Mouse (Mus musculus): ENCODE data around the gene Padi1. TPM values are rescaled to one million over a fixed set of nuclear protein-coding genes. Genes with fewer than 3 reads are reported as not detected.
A peak's percentile ranks its signal among the peaks of the same experiment; 100 is the strongest.

The Padi1 gene
- polyA plus RNA-seq, 1 experiment from 2014 or later = 0.21 TPM

GRCm38 (mm10) chr4:140860125-140860766 lies 14.7 kb upstream of the Padi1 start:
- no peak overlapping the region for H3K27ac ChIP-seq
- H3K9ac ChIP-seq = no peak overlapping the region
- H3K9me3 ChIP-seq (replicated peaks) = no peaks in the 10 kb centered on the region
- no peaks in the 10 kb centered on the region for H3K36me3 ChIP-seq
- 51% methylated on average over 7 of the region's 7 CpGs for WGBS
- H3K4me1 ChIP-seq = peaks cover 19% of the 10 kb centered on the region
- ATAC-seq (replicated peaks; ENCODE audit: low FRiP score) = peak; percentile 44
- no peaks in the 10 kb centered on the region for H3K27me3 ChIP-seq
- no peak overlapping the region for H3K4me3 ChIP-seq (replicated peaks)
- no peak overlapping the region for H3K4me2 ChIP-seq

- Histone ChIP-seq H3K4me2 (no peak overlapping the region), H3K4me3 (replicated peaks) (no peak overlapping the region), H3K27me3 (no peaks in the 10 kb centered on the region), H3K4me1 (peaks cover 19% of the 10 kb centered on the region), H3K9me3 (replicated peaks) (no peaks in the 10 kb centered on the region), H3K27ac (no peak overlapping the region), H3K9ac (no peak overlapping the region), H3K36me3 (no peaks in the 10 kb centered on the region)
- ATAC-seq (replicated peaks; ENCODE audit: low FRiP score) = no peak
- WGBS = 58% methylated on average over 11 of the region's 11 CpGs
Measured at GRCm38 (mm10) chr4:140859291-140859690, 13.7 kb upstream of the Padi1 start.

- 81% methylated on average over 7 of the region's 7 CpGs for WGBS
- Histone ChIP-seq H3K4me2 (no peak overlapping the region), H3K4me1 (peaks cover 19% of the 10 kb centered on the region), H3K9me3 (replicated peaks) (no peaks in the 10 kb centered on the region), H3K36me3 (no peaks in the 10 kb centered on the region), H3K9ac (no peak overlapping the region), H3K4me3 (replicated peaks) (no peak overlapping the region), H3K27ac (no peak overlapping the region), H3K27me3 (no peaks in the 10 kb centered on the region)
- no peak for ATAC-seq (replicated peaks; ENCODE audit: low FRiP score)
Measured at GRCm38 (mm10) chr4:140857813-140858212, 12.2 kb upstream of the Padi1 start.

GRCm38 (mm10) chr4:140857041-140857440 lies 11.5 kb upstream of the Padi1 start:
- Histone ChIP-seq H3K4me3 (replicated peaks) (no peak overlapping the region), H3K27ac (no peak overlapping the region), H3K36me3 (no peaks in the 10 kb centered on the region), H3K27me3 (no peaks in the 10 kb centered on the region), H3K4me1 (peaks cover 19% of the 10 kb centered on the region), H3K9ac (no peak overlapping the region), H3K4me2 (no peak overlapping the region), H3K9me3 (replicated peaks) (no peaks in the 10 kb centered on the region)
- 76% methylated on average over 5 of the region's 5 CpGs for WGBS
- no peak for ATAC-seq (replicated peaks; ENCODE audit: low FRiP score)

GRCm38 (mm10) chr4:140855151-140855550 lies 9.6 kb upstream of the Padi1 start:
- no peak overlapping the region for H3K4me3 ChIP-seq (replicated peaks)
- H3K9me3 ChIP-seq (replicated peaks) = no peaks in the 10 kb centered on the region
- peaks cover 19% of the 10 kb centered on the region for H3K4me1 ChIP-seq
- H3K27ac ChIP-seq = no peak overlapping the region
- H3K9ac ChIP-seq = no peak overlapping the region
- H3K4me2 ChIP-seq = no peak overlapping the region
- 86% methylated on average over 10 of the region's 10 CpGs for WGBS
- no peaks in the 10 kb centered on the region for H3K27me3 ChIP-seq
- H3K36me3 ChIP-seq = no peaks in the 10 kb centered on the region
- ATAC-seq (replicated peaks; ENCODE audit: low FRiP score) = peak; percentile 78

- H3K4me1 ChIP-seq = peaks cover 13% of the 10 kb centered on the region
- no peak overlapping the region for H3K27ac ChIP-seq
- no peaks in the 10 kb centered on the region for H3K36me3 ChIP-seq
- no peaks in the 10 kb centered on the region for H3K27me3 ChIP-seq
- no peaks in the 10 kb centered on the region for H3K9me3 ChIP-seq (replicated peaks)
- ATAC-seq (replicated peaks; ENCODE audit: low FRiP score) = peak; percentile 49
- H3K9ac ChIP-seq = no peak overlapping the region
- H3K4me2 ChIP-seq = no peak overlapping the region
- no peak overlapping the region for H3K4me3 ChIP-seq (replicated peaks)
- 57% methylated on average over 10 of the region's 10 CpGs for WGBS
Measured at GRCm38 (mm10) chr4:140854455-140854864, 8.9 kb upstream of the Padi1 start.

- no peaks in the 10 kb centered on the region for H3K9me3 ChIP-seq (replicated peaks)
- WGBS = 72% methylated on average over 8 of the region's 8 CpGs
- peaks cover 5% of the 10 kb centered on the region for H3K4me1 ChIP-seq
- H3K27me3 ChIP-seq = no peaks in the 10 kb centered on the region
- H3K4me3 ChIP-seq (replicated peaks) = no peak overlapping the region
- H3K36me3 ChIP-seq = no peaks in the 10 kb centered on the region
- no peak for ATAC-seq (replicated peaks; ENCODE audit: low FRiP score)
- H3K27ac ChIP-seq = no peak overlapping the region
- no peak overlapping the region for H3K9ac ChIP-seq
- H3K4me2 ChIP-seq = no peak overlapping the region
Measured at GRCm38 (mm10) chr4:140853626-140854025, 8.0 kb upstream of the Padi1 start.

- Histone ChIP-seq H3K9me3 (replicated peaks) (no peaks in the 10 kb centered on the region), H3K27me3 (no peaks in the 10 kb centered on the region), H3K4me2 (no peak overlapping the region), H3K9ac (no peak overlapping the region), H3K4me3 (replicated peaks) (no peak overlapping the region), H3K36me3 (no peaks in the 10 kb centered on the region), H3K4me1 (peaks cover 6% of the 10 kb centered on the region; the same call in 1 of the 2 replicates), H3K27ac (no peak overlapping the region)
- no peak for ATAC-seq (replicated peaks; ENCODE audit: low FRiP score)
- WGBS = 83% methylated on average over 11 of the region's 11 CpGs
Measured at GRCm38 (mm10) chr4:140849310-140849709, 3.7 kb upstream of the Padi1 start.

GRCm38 (mm10) chr4:140844991-140845390 lies 587 bp downstream of the Padi1 start:
- Histone ChIP-seq H3K9me3 (replicated peaks) (no peaks in the 10 kb centered on the region), H3K36me3 (no peaks in the 10 kb centered on the region), H3K4me3 (replicated peaks) (no peak overlapping the region), H3K27me3 (no peaks in the 10 kb centered on the region), H3K4me2 (no peak overlapping the region), H3K9ac (no peak overlapping the region), H3K27ac (no peak overlapping the region), H3K4me1 (peaks cover 18% of the 10 kb centered on the region; the same call in 1 of the 2 replicates)
- ATAC-seq (replicated peaks; ENCODE audit: low FRiP score) = no peak
- 63% methylated on average over 4 of the region's 4 CpGs for WGBS

- no peak overlapping the region for H3K27ac ChIP-seq
- H3K9ac ChIP-seq = no peak overlapping the region
- H3K27me3 ChIP-seq = no peaks in the 10 kb centered on the region
- H3K4me3 ChIP-seq (replicated peaks) = no peak overlapping the region
- no peak for ATAC-seq (replicated peaks; ENCODE audit: low FRiP score)
- H3K4me2 ChIP-seq = no peak overlapping the region
- WGBS = 57% methylated on average over 15 of the region's 15 CpGs
- no peaks in the 10 kb centered on the region for H3K36me3 ChIP-seq
- H3K9me3 ChIP-seq (replicated peaks) = no peaks in the 10 kb centered on the region
- peaks cover 18% of the 10 kb centered on the region; the same call in 1 of the 2 replicates for H3K4me1 ChIP-seq
Measured at GRCm38 (mm10) chr4:140843670-140844280, 1.8 kb downstream of the Padi1 start.

- H3K9me3 ChIP-seq (replicated peaks) = no peaks in the 10 kb centered on the region
- H3K36me3 ChIP-seq = no peaks in the 10 kb centered on the region
- no peak overlapping the region for H3K4me3 ChIP-seq (replicated peaks)
- 75% methylated on average over 1 of the region's 1 CpGs for WGBS
- peaks cover 18% of the 10 kb centered on the region; the same call in 1 of the 2 replicates for H3K4me1 ChIP-seq
- ATAC-seq (replicated peaks; ENCODE audit: low FRiP score) = no peak
- no peak overlapping the region for H3K27ac ChIP-seq
- no peak overlapping the region for H3K4me2 ChIP-seq
- H3K27me3 ChIP-seq = no peaks in the 10 kb centered on the region
- no peak overlapping the region for H3K9ac ChIP-seq
Measured at GRCm38 (mm10) chr4:140842909-140843308, 2.7 kb downstream of the Padi1 start.

- Histone ChIP-seq H3K9me3 (replicated peaks) (no peaks in the 10 kb centered on the region), H3K4me1 (peaks cover 27% of the 10 kb centered on the region), H3K27ac (no peak overlapping the region), H3K27me3 (peaks cover 6% of the 10 kb centered on the region; the same call in 1 of the 2 replicates), H3K36me3 (no peaks in the 10 kb centered on the region), H3K4me2 (peak overlapping the region; percentile 4; the same call in 1 of the 2 replicates), H3K4me3 (replicated peaks) (no peak overlapping the region), H3K9ac (no peak overlapping the region)
- 0 out of 2 replicates have a peak, but pooled peaks have one; percentile 10 for ATAC-seq (replicated peaks; ENCODE audit: low FRiP score)
- WGBS = 31% methylated on average over 8 of the region's 8 CpGs
Measured at GRCm38 (mm10) chr4:140837879-140838278, 7.7 kb downstream of the Padi1 start.

All from kidney, embryonic 15.5 days (tissue).